Mouse (Mus musculus) embryonic facial prominence, embryonic 10.5 days (tissue): ENCODE measurements at regions not wholly inside any gene's neighbourhood (a gene's known extent, or its start where the extent isn't known, plus 50 kb on each side); places are given as distances from the start of the nearest gene placed in this dataset.
A peak's percentile ranks its signal among the peaks of the same experiment; 100 is the strongest.

Experiments used
- DNase-seq: peaks from one replicate; pipeline ENCODE4 v3.0.0-alpha.2; 2017; ENCODE audit warnings: low spot score
- H3K27ac ChIP-seq: fragments of 300-500 bp; sonication (generic); replicated peaks from 2 replicates; pipeline ENCODE4 v1.5.1; 2016; ENCODE audit warnings: mild to moderate bottlenecking
- H3K27me3 ChIP-seq: fragments of 300-500 bp; sonication (generic); replicated peaks from 2 replicates; pipeline ENCODE4 v1.6.1; 2016; ENCODE audit warnings: low read depth, mild to moderate bottlenecking; ENCODE audit not compliant: poor library complexity, severe bottlenecking
- H3K36me3 ChIP-seq: fragments of 300-500 bp; sonication (generic); replicated peaks from 2 replicates; pipeline ENCODE4 v1.6.1; 2016; ENCODE audit warnings: mild to moderate bottlenecking, moderate library complexity
- H3K4me1 ChIP-seq: fragments of 300-500 bp; sonication (generic); 2 replicates; pipeline ENCODE4 v1.6.1; 2016
- H3K4me3 ChIP-seq: fragments of 300-500 bp; sonication (generic); 2 replicates; pipeline ENCODE4 v1.5.1; 2016; ENCODE audit warnings: mild to moderate bottlenecking, moderate library complexity
- H3K9me3 ChIP-seq: fragments of 300-500 bp; sonication (generic); 2 replicates; pipeline ENCODE4 v1.6.1; 2016; ENCODE audit warnings: mild to moderate bottlenecking
- WGBS: fragments of 180-500 bp; shearing (Covaris S2); methylation state at CpG from one replicate; pipeline ENCODE4 v1.1.7; 2016; 5-methylcytosine and 5-hydroxymethylcytosine counted together

DNA sequence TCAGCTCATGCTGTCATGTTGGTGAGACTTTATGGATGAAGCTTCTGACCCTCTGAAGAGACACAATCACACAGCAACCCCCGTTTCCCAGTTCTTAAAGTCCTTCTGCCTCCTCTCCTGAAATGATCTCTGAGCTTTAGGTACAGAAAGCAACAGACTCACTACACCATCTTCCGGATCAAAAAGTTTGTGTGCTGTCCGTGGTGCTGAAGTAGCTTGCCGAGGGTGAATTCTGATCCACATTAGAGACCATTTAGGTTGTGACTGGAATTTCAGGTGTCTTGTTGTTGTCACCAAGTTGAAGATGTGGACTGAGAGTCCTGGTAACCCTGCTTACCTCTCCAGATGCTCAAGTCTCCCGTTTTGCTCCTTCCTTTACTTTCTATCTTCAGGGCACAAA, 375.2 kb downstream of the Shisa9 start:
- peak; percentile 62 for DNase-seq
- H3K27me3 ChIP-seq, result no peaks in the 10 kb centered on the region

DNA sequence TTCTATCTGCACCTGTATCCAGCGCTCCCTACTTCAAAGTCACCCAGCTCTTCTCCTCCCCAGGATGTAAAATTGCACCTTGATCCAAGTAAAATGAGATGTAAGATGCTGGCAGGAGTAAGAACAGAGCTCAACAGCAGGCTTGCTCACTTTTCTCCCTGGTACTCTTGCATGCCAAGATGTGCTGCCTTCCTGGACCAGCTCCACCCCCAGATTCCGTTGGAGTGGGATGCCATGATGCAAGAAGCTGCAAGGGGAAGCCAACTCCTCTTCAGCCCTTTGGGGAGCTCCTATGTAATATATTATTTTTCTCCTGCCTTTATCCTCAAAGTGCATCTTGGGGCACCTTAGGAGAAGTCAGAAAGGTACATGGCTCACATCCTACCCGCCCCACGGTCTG, 405.6 kb downstream of the Shisa9 start:
- no peaks in the 10 kb centered on the region for H3K4me1 ChIP-seq
- no peak overlapping the region for H3K4me3 ChIP-seq
- no peak for DNase-seq
- WGBS, result 85% methylated on average over 4 of the region's 4 CpGs
- no peaks in the 10 kb centered on the region for H3K9me3 ChIP-seq
- no peaks in the 10 kb centered on the region for H3K27me3 ChIP-seq
- no peak overlapping the region for H3K27ac ChIP-seq
- no peaks in the 10 kb centered on the region for H3K36me3 ChIP-seq

More for the DNA sequence above, 375.2 kb downstream of the Shisa9 start:
- Histone ChIP-seq H3K4me3 (no peak overlapping the region), H3K27ac (no peak overlapping the region), H3K36me3 (no peaks in the 10 kb centered on the region), H3K4me1 (no peaks in the 10 kb centered on the region), H3K9me3 (peaks cover 4% of the 10 kb centered on the region; the same call in 1 of the 2 replicates)
- 39% methylated on average over 5 of the region's 5 CpGs for WGBS

DNA sequence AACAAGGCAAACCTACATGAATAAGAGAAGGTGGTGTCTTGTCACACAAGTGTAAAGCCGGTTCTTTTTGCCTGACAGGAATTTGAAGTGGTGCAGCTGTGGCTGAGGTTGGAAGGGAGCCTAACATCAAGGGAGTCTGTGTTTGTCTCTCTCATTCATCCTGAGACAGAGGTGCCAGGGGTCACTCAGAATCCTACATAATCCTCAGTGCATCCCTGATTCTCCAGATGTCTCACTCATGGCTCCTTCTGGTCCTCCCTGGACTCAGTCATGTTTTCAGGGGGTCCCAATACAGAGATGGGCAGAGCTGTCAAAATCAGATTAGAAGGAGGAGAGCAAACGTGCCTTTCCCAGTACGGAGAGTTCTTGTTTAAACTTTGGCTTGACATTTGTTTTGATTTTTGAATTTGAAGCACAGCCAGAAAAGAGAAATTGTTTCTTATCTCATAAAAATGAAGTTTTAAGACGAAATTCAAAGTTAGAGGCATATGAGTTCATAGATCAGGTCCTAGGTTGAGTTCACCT, 451.8 kb downstream of the Shisa9 start:
- Histone ChIP-seq H3K9me3 (no peaks in the 10 kb centered on the region), H3K27ac (no peak overlapping the region), H3K27me3 (no peaks in the 10 kb centered on the region), H3K4me3 (no peak overlapping the region), H3K4me1 (no peaks in the 10 kb centered on the region), H3K36me3 (no peaks in the 10 kb centered on the region)
- no peak for DNase-seq
- 66% methylated on average over 4 of the region's 4 CpGs for WGBS

DNA sequence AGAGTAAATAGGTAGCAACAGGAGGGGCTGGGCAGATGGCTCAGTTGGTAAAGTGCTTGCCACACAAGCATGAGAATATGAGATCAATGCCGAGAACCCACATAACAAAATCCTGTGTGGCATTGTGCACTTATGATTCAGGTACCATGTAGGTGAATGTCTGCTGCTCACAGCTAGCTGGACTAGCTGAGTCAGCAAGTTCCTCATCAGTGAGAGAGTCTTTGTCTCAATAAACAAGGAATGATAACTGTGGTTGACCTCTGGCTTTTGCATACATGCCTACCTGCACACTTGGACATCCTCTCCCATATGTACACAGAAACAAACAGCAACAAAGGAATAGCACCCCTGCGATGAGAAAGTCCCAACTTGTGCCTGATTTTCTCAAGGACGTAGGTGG, 454.7 kb downstream of the Shisa9 start:
- no peaks in the 10 kb centered on the region for H3K4me1 ChIP-seq
- WGBS, result 83% methylated on average over 3 of the region's 3 CpGs
- no peak for DNase-seq
- no peak overlapping the region for H3K27ac ChIP-seq
- H3K9me3 ChIP-seq, result no peaks in the 10 kb centered on the region
- no peaks in the 10 kb centered on the region for H3K36me3 ChIP-seq
- H3K4me3 ChIP-seq, result no peak overlapping the region
- no peaks in the 10 kb centered on the region for H3K27me3 ChIP-seq

DNA sequence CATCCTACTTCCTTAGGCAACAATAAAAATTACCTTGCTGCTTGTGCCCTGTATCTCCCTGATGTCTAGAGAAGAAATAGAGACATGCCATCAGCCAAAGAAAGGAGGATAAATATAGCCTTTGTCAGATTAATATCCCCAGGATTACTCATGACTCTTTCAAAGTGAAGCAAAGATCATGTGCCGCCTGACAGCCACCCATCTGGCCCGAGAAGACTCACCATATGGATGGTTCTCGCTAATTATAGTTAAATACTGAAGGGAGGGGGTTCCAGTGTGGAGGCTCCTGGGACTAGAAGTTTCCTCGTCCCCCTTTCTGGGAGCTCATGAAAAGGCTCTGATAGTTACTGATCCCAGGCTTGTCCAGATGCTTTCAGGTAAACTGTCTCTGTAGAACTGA, 470.9 kb downstream of the Shisa9 start:
- no peak overlapping the region for H3K27ac ChIP-seq
- WGBS, result 81% methylated on average over 4 of the region's 4 CpGs
- H3K9me3 ChIP-seq, result no peaks in the 10 kb centered on the region
- H3K36me3 ChIP-seq, result no peaks in the 10 kb centered on the region
- H3K27me3 ChIP-seq, result no peaks in the 10 kb centered on the region
- H3K4me3 ChIP-seq, result no peak overlapping the region
- no peak for DNase-seq
- no peaks in the 10 kb centered on the region for H3K4me1 ChIP-seq
